9 mouse cellular contexts compared by ENCODE assay signal in genomic region chr17:84421042-84421441, GRCm38 (mm10). TPM values are rescaled to one million over a fixed set of nuclear protein-coding genes. Genes with fewer than 3 reads are reported as not detected.
A peak's percentile ranks its signal among the peaks of the same experiment; 100 is the strongest.
DNase-seq lines count a peak whose midpoint lies in the region; ATAC-seq and TF ChIP-seq lines count a peak whose summit lies in the region.
"Had no signal": no experiment of that assay in that cellular context is flagged by ENCODE, and none has a peak within 500 bp of the region (broad histone marks: within the 10 kb centered on the region; RNA-seq: fewer than 3 reads in every experiment).

No protein-coding gene starts in this region.

- TF ChIP-seq POLR2A in heart, adult 2 months (IDR thresholded peaks at IDR 0.05; ENCODE audit: insufficient read depth, low read depth, low read length): no peak

- 98% methylated on average over 4 of the region's 4 CpGs for WGBS in heart, adult 2 months
- WGBS in embryonic facial prominence, embryonic 15.5 days: 98% methylated on average over 4 of the region's 4 CpGs

- TF ChIP-seq EP300 in heart, adult 2 months (IDR thresholded peaks at IDR 0.05; ENCODE audit: insufficient read depth, low read depth, low read length): no peak

- H3K4me2 ChIP-seq in embryonic facial prominence, embryonic 15.5 days (replicated peaks): no peak overlapping the region
- H3K4me2 ChIP-seq: liver, embryonic 13.5 days had no signal

- peaks cover 3% of the 10 kb centered on the region; the same call in 1 of the 2 replicates for H3K36me3 ChIP-seq in heart, adult 2 months (ENCODE audit: control insufficient read depth, insufficient read depth, low read length)
- H3K36me3 ChIP-seq in embryonic facial prominence, embryonic 15.5 days: peaks cover 28% of the 10 kb centered on the region

- no peak overlapping the region for H3K4me3 ChIP-seq in heart, adult 2 months
- H3K4me3 ChIP-seq in embryonic facial prominence, embryonic 15.5 days (replicated peaks): no peak overlapping the region
- H3K4me3 ChIP-seq: liver, embryonic 13.5 days had no signal

- peak overlapping the region; percentile 8; the same call in 1 of the 2 replicates for H3K27ac ChIP-seq in heart, adult 2 months
- H3K27ac ChIP-seq in embryonic facial prominence, embryonic 15.5 days (replicated peaks): peak overlapping the region; percentile 74; the same call in 1 of the 2 replicates

- no peak overlapping the region for H3K9ac ChIP-seq in heart, adult 2 months (ENCODE audit: low read depth, low read length)
- no peak overlapping the region for H3K9ac ChIP-seq in embryonic facial prominence, embryonic 15.5 days
- H3K9ac ChIP-seq: liver, embryonic 13.5 days had no signal

- no peaks in the 10 kb centered on the region for H3K27me3 ChIP-seq in heart, adult 2 months (ENCODE audit: control insufficient read depth, insufficient read depth, low read length)
- H3K27me3 ChIP-seq in embryonic facial prominence, embryonic 15.5 days: no peaks in the 10 kb centered on the region
- H3K27me3 ChIP-seq: liver, embryonic 13.5 days had no signal

- intact Hi-C loops in heart, adult 2 months (cut with DNase I): loop anchor here (10.0 kb wide), 1 partner anchor 546 kb away; no protein-coding TSS in a partner anchor

- no peak for DNase-seq in heart, adult 2 months
- no peak for DNase-seq in heart, adult 8-10 months (ENCODE audit: low spot score)
- DNase-seq in ovary, postnatal 14 days (ENCODE audit: low spot score): peak; percentile 17
- DNase-seq in ovary, postnatal 10 days (ENCODE audit: low spot score): no peak
- DNase-seq in thymus, postnatal 14 days: peak; percentile 33
- no peak for DNase-seq in adrenal gland, adult 2 months
- DNase-seq: liver, embryonic 13.5 days had no signal

- TF ChIP-seq CTCF in heart, adult 2 months (IDR thresholded peaks at IDR 0.05): peak; percentile 54

- no peak for ATAC-seq in embryonic facial prominence, embryonic 15.5 days (ENCODE audit: insufficient number of reproducible peaks, low FRiP score, low TSS enrichment, low read depth)
- ATAC-seq in erythroid progenitor cell, adult 5-6 weeks (replicated peaks; ENCODE audit: low FRiP score, poor library complexity, severe bottlenecking): no peak

- no peaks in the 10 kb centered on the region for H3K9me3 ChIP-seq in embryonic facial prominence, embryonic 15.5 days (replicated peaks)
- H3K9me3 ChIP-seq: liver, embryonic 13.5 days had no signal

- no peaks in the 10 kb centered on the region for H3K79me2 ChIP-seq in heart, adult 2 months (replicated peaks; ENCODE audit: control insufficient read depth, insufficient read depth, low read length)

- H3K4me1 ChIP-seq in heart, adult 2 months (ENCODE audit: control insufficient read depth, insufficient read depth, low read length): peaks cover 2% of the 10 kb centered on the region
- H3K4me1 ChIP-seq in embryonic facial prominence, embryonic 15.5 days: peaks cover 18% of the 10 kb centered on the region

RNA-seq across cellular contexts. Expression of gene Thada, which starts 45.0 kb away (rescaled TPM):
- total RNA-seq in heart, adult 2 months (2021): 1 to 10 TPM; 7.7 to 8.3 TPM
- polyA plus RNA-seq in heart, adult 2 months (2012; rRNA removed): 5.0 and 6.3 TPM in 2 replicates
- total RNA-seq in heart, adult 8-10 months (2022): 1 to 10 TPM; 8.1 to 8.9 (median 8.6) TPM
- polyA plus RNA-seq in embryonic facial prominence, embryonic 15.5 days (2015; fragmentation: Nextera tagmentation; extraction: Ambion mirVana): 6.8 and 7.9 TPM in 2 replicates
- 10 to 100 TPM; 19.4 to 21.2 TPM for total RNA-seq in adrenal gland, adult 2 months (2021)
- 8.1 and 11.9 TPM in 2 replicates for polyA plus RNA-seq in adrenal gland, adult 2 months (2012; rRNA removed)
- 10.9 and 13.0 TPM in 2 replicates for total RNA-seq in erythroid progenitor cell, adult 5-6 weeks (2015; ENCODE audit: low replicate concordance)
- 7.5 and 16.0 TPM in 2 replicates for total RNA-seq in erythroid progenitor cell, adult 5-6 weeks (2017; ENCODE audit: low replicate concordance)

Comparison
In these comparisons a context has a peak if more than half of its experiments do, and no peak if none do; other contexts are left out.
1. DNase-seq: peak in ovary, postnatal 14 days (single experiment) and thymus, postnatal 14 days (single experiment); none in heart, adult 2 months (0 of 2), heart, adult 8-10 months (single experiment), ovary, postnatal 10 days (single experiment) and adrenal gland, adult 2 months (single experiment).